Mouse (Mus musculus): Measurements from ENCODE around the gene Nlrx1.

Nlrx1 gene

GRCm38 (mm10) chr9:44267319-44268026 lies 926 bp downstream of the Nlrx1 start:
- DNase-seq: peak in 1 of 2 experiments; percentile 17

DNA sequence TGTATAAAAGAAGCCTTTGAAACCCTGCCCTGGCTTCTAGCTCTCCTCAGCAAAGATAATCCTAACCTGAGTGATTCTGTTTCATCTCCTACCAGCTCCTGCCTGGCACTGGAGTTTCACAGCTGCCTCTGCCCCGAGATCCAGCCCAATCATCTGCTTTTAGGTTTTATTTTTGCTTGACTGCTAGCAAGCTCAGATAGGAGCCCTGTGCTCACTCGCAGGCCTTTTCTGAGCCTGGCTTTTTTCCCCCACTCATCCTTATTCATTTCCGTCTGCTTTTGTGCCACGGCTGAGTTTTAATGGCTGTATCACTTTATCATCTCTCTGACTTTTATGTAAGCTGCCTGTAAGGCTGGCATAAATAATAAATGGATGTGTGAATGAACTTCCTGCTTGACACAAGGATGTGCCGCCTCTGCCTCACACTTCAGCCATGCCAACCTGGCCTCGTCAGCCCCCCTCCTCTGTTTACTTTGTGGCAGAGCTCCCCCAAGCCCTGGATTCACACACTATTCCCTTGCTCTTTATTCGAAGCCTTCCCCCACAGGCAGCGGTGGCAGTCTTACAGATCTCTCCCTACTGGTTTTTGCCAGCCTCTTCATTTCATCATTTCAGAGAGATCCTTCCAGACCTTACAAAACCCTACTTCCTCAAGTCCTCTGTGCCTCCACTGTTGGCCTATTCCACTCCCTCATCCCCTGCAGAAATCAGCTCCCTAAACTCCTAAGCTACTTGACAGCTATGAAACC lies 1.7 kb downstream of the Nlrx1 start:
- no peak for DNase-seq

DNA sequence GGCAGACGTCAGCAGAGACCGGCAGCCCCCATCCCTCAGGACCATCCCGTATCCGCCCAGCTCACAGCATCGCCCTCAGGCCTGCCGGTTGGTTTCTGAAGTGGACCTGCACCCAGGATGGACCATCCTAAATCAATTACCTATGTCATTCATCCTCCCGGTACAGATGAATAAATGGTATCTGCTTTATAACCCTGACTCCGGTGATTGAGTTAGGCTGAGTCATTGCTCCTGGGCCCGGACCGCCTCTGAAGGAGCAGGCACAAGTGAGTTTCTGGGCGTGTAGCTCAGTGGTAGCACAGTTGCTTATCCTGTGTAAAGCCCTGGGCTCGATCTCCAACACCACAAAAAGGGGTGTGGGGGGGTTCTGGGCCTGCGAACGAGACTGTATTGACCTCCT lies 7.0 kb downstream of the Nlrx1 start:
- DNase-seq: no peak

DNA sequence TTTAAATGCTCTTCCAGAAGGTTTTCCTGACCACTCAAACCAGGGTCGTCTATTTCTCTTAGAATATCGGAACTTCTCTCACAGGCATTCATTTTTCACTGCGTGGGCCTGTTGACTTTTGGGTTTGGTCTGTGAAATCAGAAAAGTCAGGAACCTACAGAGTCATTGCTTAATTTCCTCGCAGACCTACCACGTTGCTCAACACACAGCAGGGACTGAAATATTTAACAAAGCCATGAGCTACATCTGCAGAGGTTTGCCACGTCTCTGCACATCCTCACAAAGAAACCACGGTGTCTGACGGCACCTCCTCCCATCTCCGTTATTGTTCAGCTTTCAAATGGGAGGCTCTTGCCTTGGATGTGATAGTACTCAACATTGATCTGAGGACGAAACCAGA lies 9.4 kb downstream of the Nlrx1 start:
- DNase-seq: no peak

- DNase-seq: no peak
These were observed 12.2 kb downstream of the Nlrx1 start for GRCm38 (mm10) chr9:44256213-44256612.

DNA sequence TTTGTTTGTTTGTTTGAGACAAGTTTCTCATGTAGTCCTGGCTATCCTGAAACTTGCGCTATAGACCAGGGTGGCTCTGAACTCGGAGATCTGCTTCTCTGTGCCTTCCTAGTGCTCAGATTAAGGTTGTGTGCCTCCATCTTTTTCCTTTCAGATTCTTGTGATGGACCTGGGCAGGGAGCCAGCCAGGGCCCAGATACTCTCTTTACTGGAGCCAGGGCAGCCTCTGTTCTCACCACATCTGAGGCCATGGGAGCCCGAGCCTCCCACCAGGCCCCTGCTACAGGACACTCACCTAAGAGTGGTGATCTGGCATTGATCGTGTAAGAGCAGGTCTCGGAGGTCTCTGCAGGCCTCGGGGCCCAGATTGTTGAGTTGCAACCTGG lies 13.3 kb downstream of the Nlrx1 start:
- DNase-seq: no peak

DNA sequence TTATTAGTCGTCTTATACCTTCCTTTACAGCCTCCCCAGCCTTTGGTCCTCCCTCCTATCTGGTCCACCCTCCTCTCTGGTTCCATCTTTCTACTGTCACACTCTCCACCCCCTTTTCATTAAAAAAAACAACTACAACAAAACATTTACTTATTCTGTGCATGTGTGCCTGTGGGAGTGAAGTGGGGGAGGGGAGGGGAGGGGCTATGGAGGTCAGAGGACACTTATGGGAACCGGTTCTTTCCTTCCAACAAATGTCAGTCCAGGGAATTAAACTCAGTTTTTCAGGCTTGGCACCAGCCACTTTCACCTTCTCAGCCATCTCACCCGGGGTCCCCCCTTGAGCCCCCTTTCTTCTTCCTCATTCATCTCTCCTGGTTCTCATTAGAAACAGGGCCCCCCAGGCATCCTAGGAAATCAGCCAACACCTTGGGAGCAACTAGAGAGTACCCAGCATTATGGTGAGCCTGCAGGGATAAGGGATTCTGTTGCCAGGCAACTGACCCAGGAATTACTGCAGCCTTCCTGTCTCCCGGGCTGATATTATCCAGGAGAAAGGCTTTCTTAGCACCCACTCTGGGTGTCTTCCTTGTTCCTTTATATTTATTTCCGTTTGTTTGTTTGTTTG lies 13.8 kb downstream of the Nlrx1 start:
- DNase-seq: no peak

DNA sequence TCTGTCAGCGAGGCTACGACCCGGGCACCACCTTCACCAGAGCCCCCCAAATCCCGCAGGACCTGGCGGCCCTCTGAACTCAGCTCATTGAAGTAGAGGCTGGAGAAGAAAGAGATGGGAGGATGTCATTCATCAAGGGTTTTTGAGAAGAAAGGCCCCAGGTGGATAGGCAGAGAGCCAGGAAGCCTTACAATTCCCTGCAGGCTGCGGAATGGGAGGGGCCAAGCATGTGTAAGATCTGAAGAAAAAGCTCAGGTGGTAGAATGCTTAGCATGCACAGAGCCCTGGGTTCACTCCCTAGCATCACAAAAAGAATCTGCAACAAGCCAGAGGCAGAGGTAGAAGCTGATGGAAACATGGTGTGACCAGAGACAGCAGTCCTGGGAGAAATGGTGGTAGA lies 15.0 kb downstream of the Nlrx1 start:
- no peak for DNase-seq

- DNase-seq: no peak
These were observed 17.1 kb downstream of the Nlrx1 start, which contains the start of gene Pdzd3 for GRCm38 (mm10) chr9:44251314-44251713. TSS of gene Pdzd3 (minus strand) at chr9:44251471.

- no peak for DNase-seq
These were observed 18.0 kb downstream of the Nlrx1 start for GRCm38 (mm10) chr9:44250445-44250844.

DNA sequence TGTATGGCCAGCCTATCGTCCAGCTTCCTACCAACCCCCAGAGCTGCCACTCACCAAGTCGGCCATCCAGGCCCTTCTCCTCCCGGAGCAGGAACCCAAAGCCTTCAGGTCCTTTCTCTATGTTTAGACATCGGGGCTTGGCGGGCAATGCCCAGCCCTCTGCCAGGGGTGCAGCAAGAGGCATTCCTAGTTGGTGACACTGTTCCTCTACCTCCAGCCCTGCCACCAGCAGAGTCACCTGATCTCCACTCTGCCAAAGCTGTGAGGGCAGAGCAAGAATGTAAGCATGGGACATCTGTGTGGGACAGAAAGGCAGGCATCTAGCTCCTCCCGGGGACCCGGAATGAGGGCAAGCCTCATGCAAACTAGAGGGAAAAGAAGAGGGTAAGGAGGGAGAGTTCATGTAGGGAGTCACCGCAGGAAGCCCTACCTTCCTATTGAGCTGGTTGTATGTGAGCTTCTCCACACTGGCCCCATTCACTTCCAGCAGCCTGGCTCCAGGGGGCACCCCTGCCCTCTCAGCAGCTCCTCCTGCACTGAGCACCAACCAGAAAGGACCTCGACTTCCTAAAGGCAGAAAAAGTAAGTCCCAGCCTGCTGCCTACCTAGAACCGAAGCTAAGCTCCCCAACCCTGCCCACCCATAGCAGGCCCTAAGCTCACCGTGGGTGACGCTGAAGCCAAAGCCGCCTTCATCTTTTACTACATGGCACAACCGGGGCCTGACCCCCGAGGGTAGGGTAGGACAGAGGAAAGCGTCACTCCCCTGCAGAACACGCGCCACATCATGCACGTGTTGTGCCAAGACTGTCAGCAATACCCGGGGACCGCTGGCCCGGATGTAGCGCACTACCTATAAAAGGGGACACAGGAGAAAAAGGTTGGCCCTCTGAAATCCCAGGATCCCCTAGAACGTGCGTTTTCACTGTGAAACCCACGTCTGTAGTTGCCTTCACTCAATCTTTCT lies 18.9 kb downstream of the Nlrx1 start:
- peak; percentile 41 to 57 for DNase-seq

GRCm38 (mm10) chr9:44247907-44248306 lies 20.5 kb downstream of the Nlrx1 start:
- no peak for DNase-seq

- DNase-seq: no peak
These were observed 24.8 kb downstream of the Nlrx1 start for GRCm38 (mm10) chr9:44243621-44244020.

DNA sequence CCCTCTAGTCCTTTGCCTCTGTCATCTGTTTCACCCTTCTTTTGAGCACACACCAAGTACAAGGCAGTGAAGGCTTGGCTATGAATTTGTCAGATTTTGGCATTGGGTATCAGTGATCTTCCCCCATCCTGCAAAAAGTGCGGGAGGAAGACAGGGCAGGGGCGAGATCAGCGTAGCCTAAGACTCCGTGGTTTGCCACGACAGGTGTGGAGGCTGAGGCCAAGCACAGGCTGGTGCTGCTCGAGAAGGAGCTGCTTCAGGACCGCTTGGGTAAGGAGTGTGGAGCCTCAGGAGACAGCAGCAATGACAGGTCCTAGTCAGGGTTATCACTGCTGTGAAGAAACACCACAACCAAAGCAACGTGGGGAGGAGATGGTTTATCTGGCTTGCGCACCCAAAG lies 27.0 kb downstream of the Nlrx1 start:
- no peak for DNase-seq

GRCm38 (mm10) chr9:44240911-44241310 lies 27.5 kb downstream of the Nlrx1 start:
- no peak for DNase-seq

- no peak for DNase-seq
These were observed 28.0 kb downstream of the Nlrx1 start, which contains the start of gene Ccdc153 for GRCm38 (mm10) chr9:44240399-44240798. TSS of gene Ccdc153 (plus strand) at chr9:44240676.

GRCm38 (mm10) chr9:44239447-44239846 lies 29.0 kb downstream of the Nlrx1 start:
- peak; percentile 40 to 54 for DNase-seq

- DNase-seq: no peak
These were observed 29.8 kb downstream of the Nlrx1 start for GRCm38 (mm10) chr9:44238501-44239190.

- DNase-seq: no peak
These were observed 31.3 kb downstream of the Nlrx1 start for GRCm38 (mm10) chr9:44237128-44237527.

DNA sequence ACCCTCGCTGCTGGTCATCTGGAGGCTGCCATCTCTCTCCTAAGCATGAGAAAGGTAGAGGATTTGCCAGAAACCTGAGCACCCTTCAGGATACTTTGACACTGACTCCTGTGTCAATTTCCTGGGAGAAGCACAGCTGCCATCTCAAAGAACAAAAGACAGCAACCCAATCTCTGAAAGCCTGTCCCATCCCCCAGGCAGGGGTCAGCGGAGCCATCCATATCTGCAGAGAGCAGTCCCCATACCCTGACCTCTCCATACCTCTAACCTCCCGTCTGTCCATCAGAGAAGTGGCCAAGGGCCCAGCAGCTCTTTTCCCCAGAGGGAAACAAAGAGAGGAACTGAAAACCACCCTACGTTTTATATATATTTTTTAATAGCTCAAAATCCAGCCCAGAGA lies 31.8 kb downstream of the Nlrx1 start:
- DNase-seq: no peak

DNA sequence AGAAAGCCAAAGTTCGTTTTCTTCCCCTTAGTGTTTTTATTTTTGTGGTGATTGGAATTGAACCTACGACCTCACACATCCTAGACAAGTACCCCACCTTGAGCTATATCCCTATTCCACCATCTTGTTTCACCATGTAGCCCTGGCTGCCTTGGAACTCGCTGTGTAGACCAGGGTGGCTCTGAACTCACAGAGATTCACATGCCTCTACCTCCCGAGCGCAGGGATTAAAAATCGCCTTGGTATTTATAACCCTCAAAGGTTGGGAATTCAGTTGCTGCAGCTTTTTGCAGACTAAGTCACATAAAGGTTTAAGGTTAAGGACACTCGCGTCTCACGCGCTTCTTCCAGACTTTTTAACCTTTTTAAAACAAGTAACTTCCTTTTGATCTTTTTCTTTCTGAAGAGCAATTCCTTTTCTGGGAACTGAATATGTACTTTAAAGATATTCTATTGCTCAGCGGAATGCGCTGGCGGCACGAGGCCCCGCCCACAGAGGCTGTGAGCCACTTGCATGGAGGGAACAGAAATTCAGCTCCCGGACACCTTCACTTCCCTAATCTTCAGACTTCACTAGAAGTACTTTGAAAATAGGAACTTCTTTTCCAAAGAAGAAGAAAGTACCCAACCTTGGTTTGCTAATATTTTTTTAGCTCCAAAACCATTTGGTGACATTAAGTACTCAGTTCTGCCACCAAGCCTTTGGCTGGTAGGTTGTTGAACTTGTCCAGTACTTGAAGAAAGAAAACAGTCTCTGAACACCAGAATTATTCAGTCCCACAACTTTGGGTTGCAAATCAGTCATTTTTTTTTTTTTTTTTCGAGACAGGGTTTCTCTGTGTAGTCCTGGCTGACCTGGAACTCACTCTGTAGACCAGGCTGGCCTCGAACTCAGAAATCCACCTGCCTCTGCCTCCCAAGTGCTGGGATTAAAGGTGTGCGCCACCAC lies 33.6 kb downstream of the Nlrx1 start:
- DNase-seq: peak; percentile 24 to 26

Data from cerebellum, postnatal 36 days (tissue).